Mouse (Mus musculus): Measurements from ENCODE around the gene Taf8. TPM values are rescaled to one million over a fixed set of nuclear protein-coding genes. Genes with fewer than 3 reads are reported as not detected.

Gene Taf8
- polyA plus RNA-seq, 1 experiment from 2014 or later, result 21.1 TPM

- ATAC-seq (ENCODE audit: insufficient number of reproducible peaks, low FRiP score), result peak; percentile 58
- Histone ChIP-seq H3K27me3 (replicated peaks) (no peaks in the 10 kb centered on the region), H3K4me3 (no peak overlapping the region), H3K36me3 (peaks cover 15% of the 10 kb centered on the region), H3K9ac (no peak overlapping the region), H3K27ac (ENCODE audit: poor library complexity, severe bottlenecking) (peak overlapping the region; percentile 67), H3K9me3 (replicated peaks) (no peaks in the 10 kb centered on the region), H3K4me1 (replicated peaks) (peaks cover 48% of the 10 kb centered on the region), H3K4me2 (no peak overlapping the region)
- WGBS, result 28% methylated on average over 1 of the region's 1 CpGs
Measured at GRCm38 (mm10) chr17:47484241-47484921, 17.7 kb downstream of the Taf8 start.

GRCm38 (mm10) chr17:47482401-47482800 lies 19.7 kb downstream of the Taf8 start:
- Histone ChIP-seq H3K9ac (no peak overlapping the region), H3K4me3 (no peak overlapping the region), H3K27me3 (replicated peaks) (no peaks in the 10 kb centered on the region), H3K9me3 (replicated peaks) (no peaks in the 10 kb centered on the region), H3K4me1 (replicated peaks) (peaks cover 48% of the 10 kb centered on the region), H3K36me3 (no peaks in the 10 kb centered on the region), H3K27ac (ENCODE audit: poor library complexity, severe bottlenecking) (no peak overlapping the region), H3K4me2 (no peak overlapping the region)
- no peak for ATAC-seq (ENCODE audit: insufficient number of reproducible peaks, low FRiP score)
- WGBS, result 43% methylated on average over 2 of the region's 2 CpGs

- WGBS, result 23% methylated on average over 3 of the region's 3 CpGs
Measured at GRCm38 (mm10) chr17:47479887-47480286, 22.2 kb downstream of the Taf8 start.

GRCm38 (mm10) chr17:47475714-47476113 lies 26.4 kb downstream of the Taf8 start:
- no peak for ATAC-seq (ENCODE audit: insufficient number of reproducible peaks, low FRiP score)
- H3K9me3 ChIP-seq (replicated peaks), result no peaks in the 10 kb centered on the region
- WGBS, result 63% methylated on average over 3 of the region's 3 CpGs
- no peak overlapping the region for H3K9ac ChIP-seq
- H3K4me1 ChIP-seq (replicated peaks), result peaks cover 31% of the 10 kb centered on the region
- H3K27me3 ChIP-seq (replicated peaks), result no peaks in the 10 kb centered on the region
- no peak overlapping the region for H3K27ac ChIP-seq (ENCODE audit: poor library complexity, severe bottlenecking)
- no peak overlapping the region for H3K4me2 ChIP-seq
- no peak overlapping the region for H3K4me3 ChIP-seq
- H3K36me3 ChIP-seq, result no peaks in the 10 kb centered on the region

More at GRCm38 (mm10) chr17:47479887-47480286, 22.2 kb downstream of the Taf8 start:
- no peak for ATAC-seq (ENCODE audit: insufficient number of reproducible peaks, low FRiP score)
- H3K27ac ChIP-seq (ENCODE audit: poor library complexity, severe bottlenecking), result 0 out of 2 replicates have a peak overlapping the region, but pooled peaks have one; percentile 23
- H3K27me3 ChIP-seq (replicated peaks), result no peaks in the 10 kb centered on the region
- no peaks in the 10 kb centered on the region for H3K36me3 ChIP-seq
- H3K9ac ChIP-seq, result no peak overlapping the region
- no peak overlapping the region for H3K4me3 ChIP-seq
- H3K4me1 ChIP-seq (replicated peaks), result peaks cover 32% of the 10 kb centered on the region
- H3K9me3 ChIP-seq (replicated peaks), result no peaks in the 10 kb centered on the region
- no peak overlapping the region for H3K4me2 ChIP-seq

DNA sequence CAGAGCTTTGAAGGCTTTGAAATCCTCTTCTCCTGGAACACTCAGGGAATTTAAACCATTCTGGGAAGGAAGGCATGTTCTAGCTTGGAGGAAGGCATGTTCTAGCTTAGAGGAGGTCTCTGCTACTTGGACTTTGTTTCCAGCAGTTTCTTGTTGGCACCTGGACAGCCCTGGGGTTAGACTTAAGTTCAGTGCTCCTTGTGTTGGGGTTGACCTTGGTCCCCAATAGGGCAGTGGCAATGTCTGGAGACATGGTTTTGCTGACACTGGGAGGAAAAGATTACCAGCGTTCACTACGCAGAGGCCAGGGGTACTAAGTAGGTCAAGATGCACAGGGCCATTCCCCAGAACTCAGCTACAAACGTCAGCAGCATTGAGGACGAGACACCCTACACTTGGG lies 26.9 kb downstream of the Taf8 start:
- Histone ChIP-seq H3K27ac (ENCODE audit: poor library complexity, severe bottlenecking) (no peak overlapping the region), H3K4me2 (no peak overlapping the region), H3K9ac (no peak overlapping the region), H3K4me1 (replicated peaks) (peaks cover 30% of the 10 kb centered on the region), H3K9me3 (replicated peaks) (no peaks in the 10 kb centered on the region), H3K4me3 (no peak overlapping the region), H3K27me3 (replicated peaks) (no peaks in the 10 kb centered on the region), H3K36me3 (no peaks in the 10 kb centered on the region)
- no peak for ATAC-seq (ENCODE audit: insufficient number of reproducible peaks, low FRiP score)
- 85% methylated on average over 4 of the region's 4 CpGs for WGBS

DNA sequence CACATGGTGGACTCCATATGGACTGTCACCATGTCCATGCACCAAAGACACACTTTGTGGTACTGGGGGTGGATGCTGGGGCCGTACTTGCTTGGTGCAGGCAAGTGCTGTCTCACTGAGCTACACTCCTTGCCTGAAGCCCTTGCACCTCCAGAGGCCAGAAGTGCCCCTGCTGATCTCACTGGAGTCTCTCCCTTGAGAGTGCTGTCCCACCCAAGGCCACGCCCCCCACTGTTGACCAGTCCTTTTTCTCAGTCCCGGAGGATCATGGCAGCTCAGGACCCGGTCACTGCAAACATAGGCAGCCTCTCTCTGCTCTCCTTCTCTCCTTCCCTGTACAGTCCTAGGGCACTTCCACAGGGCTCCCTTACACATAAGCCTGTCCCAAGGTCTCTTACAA lies 27.8 kb downstream of the Taf8 start:
- H3K36me3 ChIP-seq, result no peaks in the 10 kb centered on the region
- H3K4me1 ChIP-seq (replicated peaks), result peaks cover 24% of the 10 kb centered on the region
- H3K27ac ChIP-seq (ENCODE audit: poor library complexity, severe bottlenecking), result no peak overlapping the region
- no peak overlapping the region for H3K4me3 ChIP-seq
- H3K27me3 ChIP-seq (replicated peaks), result peaks cover 9% of the 10 kb centered on the region; the same call in 1 of the 2 replicates
- ATAC-seq (ENCODE audit: insufficient number of reproducible peaks, low FRiP score), result no peak
- 73% methylated on average over 4 of the region's 4 CpGs for WGBS
- no peak overlapping the region for H3K9ac ChIP-seq
- H3K9me3 ChIP-seq (replicated peaks), result no peaks in the 10 kb centered on the region
- no peak overlapping the region for H3K4me2 ChIP-seq

GRCm38 (mm10) chr17:47473434-47473974 lies 28.6 kb downstream of the Taf8 start:
- Histone ChIP-seq H3K4me3 (no peak overlapping the region), H3K9ac (no peak overlapping the region), H3K27ac (ENCODE audit: poor library complexity, severe bottlenecking) (no peak overlapping the region), H3K36me3 (no peaks in the 10 kb centered on the region), H3K4me1 (replicated peaks) (peaks cover 25% of the 10 kb centered on the region), H3K9me3 (replicated peaks) (no peaks in the 10 kb centered on the region), H3K4me2 (no peak overlapping the region), H3K27me3 (replicated peaks) (peaks cover 10% of the 10 kb centered on the region; the same call in 1 of the 2 replicates)
- 12% methylated on average over 8 of the region's 8 CpGs for whole genome bisulfite sequencing
- no peak for ATAC-seq (ENCODE audit: insufficient number of reproducible peaks, low FRiP score)

DNA sequence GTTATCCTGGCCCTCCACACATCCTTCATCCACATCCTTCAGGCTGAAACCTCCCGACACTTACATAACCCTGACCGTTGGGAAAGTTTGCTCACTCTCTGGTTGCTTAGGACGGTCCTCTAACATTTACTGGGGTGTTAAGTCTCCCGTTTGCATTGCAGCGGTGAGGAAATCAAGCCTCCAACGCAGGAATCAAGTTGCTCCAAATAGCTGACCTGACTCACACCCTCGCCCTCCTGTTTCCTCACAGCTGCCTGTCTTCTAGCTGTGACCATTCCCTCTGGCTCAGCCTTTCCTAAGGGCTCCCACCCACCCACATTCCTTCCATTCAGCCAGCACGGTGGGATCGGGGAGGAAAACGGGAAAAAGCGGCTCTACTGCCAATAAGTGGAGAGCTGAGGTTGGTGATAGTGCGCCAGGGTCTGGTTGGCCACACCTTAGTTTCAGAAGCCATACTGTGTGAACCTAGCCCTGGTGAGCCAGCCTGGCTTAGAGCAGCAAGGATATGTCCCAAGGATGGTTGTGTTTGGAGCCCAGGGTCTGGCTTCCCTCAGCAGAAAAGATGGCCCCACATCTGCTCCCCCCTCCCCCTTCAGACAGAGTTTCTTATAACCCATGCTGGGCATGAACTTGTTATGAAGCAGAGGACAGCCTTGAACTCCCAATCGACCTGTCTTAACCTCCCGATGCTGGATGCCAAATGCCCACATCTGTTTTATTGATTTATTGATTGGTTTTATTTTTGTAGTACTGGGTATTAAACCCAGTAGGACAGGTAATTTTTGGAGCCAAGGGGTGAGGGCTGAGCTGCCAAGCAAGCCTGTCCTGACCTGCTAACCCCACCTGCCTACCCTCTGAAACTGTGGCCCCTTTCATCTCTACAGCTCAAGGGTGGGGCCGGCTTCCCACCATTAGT lies 29.4 kb downstream of the Taf8 start:
- Histone ChIP-seq H3K9me3 (replicated peaks) (no peaks in the 10 kb centered on the region), H3K4me3 (no peak overlapping the region), H3K27me3 (replicated peaks) (peaks cover 19% of the 10 kb centered on the region), H3K9ac (0 out of 2 replicates have a peak overlapping the region, but pooled peaks have one; percentile 23), H3K4me1 (replicated peaks) (peaks cover 33% of the 10 kb centered on the region), H3K4me2 (0 out of 2 replicates have a peak overlapping the region, but pooled peaks have one; percentile 15), H3K36me3 (no peaks in the 10 kb centered on the region), H3K27ac (ENCODE audit: poor library complexity, severe bottlenecking) (peak overlapping the region; percentile 37)
- no peak for ATAC-seq (ENCODE audit: insufficient number of reproducible peaks, low FRiP score)
- 25% methylated on average over 15 of the region's 15 CpGs for WGBS

- no peak for ATAC-seq (ENCODE audit: insufficient number of reproducible peaks, low FRiP score)
Measured at GRCm38 (mm10) chr17:47470686-47471085, 31.4 kb downstream of the Taf8 start.

GRCm38 (mm10) chr17:47470121-47470520 lies 32.0 kb downstream of the Taf8 start:
- no peaks in the 10 kb centered on the region for H3K36me3 ChIP-seq
- ATAC-seq (ENCODE audit: insufficient number of reproducible peaks, low FRiP score), result no peak
- no peak overlapping the region for H3K4me2 ChIP-seq
- H3K27ac ChIP-seq (ENCODE audit: poor library complexity, severe bottlenecking), result no peak overlapping the region
- H3K9ac ChIP-seq, result no peak overlapping the region
- 87% methylated on average over 4 of the region's 4 CpGs for WGBS
- H3K27me3 ChIP-seq (replicated peaks), result peaks cover 44% of the 10 kb centered on the region
- H3K4me3 ChIP-seq, result no peak overlapping the region
- H3K4me1 ChIP-seq (replicated peaks), result peaks cover 43% of the 10 kb centered on the region
- H3K9me3 ChIP-seq (replicated peaks), result no peaks in the 10 kb centered on the region

More at GRCm38 (mm10) chr17:47470686-47471085, 31.4 kb downstream of the Taf8 start:
- Histone ChIP-seq H3K27me3 (replicated peaks) (peaks cover 39% of the 10 kb centered on the region), H3K4me1 (replicated peaks) (peaks cover 43% of the 10 kb centered on the region), H3K27ac (ENCODE audit: poor library complexity, severe bottlenecking) (no peak overlapping the region), H3K9me3 (replicated peaks) (no peaks in the 10 kb centered on the region), H3K4me2 (no peak overlapping the region), H3K4me3 (no peak overlapping the region), H3K36me3 (no peaks in the 10 kb centered on the region), H3K9ac (no peak overlapping the region)
- 70% methylated on average over 5 of the region's 5 CpGs for WGBS

DNA sequence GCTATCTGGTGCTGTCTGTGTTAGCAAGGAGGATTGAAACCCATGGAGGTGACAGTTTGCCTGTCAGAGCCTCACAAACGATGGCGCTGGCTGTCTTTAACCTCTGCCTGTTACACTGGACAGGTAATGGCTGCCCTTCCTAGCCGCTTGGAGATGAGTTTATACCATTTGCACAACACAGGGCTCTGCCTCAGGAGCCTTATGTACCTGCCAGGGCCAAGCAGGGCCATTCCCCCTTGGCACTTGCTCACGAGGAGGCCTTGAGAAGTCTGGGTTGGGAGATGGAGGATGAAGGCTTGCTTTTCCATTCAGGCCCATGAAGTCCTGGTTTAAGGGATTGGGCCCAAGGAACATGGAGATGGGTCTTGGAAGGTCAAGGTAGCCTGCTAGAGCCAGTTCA lies 32.5 kb downstream of the Taf8 start:
- Histone ChIP-seq H3K27ac (ENCODE audit: poor library complexity, severe bottlenecking) (no peak overlapping the region), H3K9me3 (replicated peaks) (no peaks in the 10 kb centered on the region), H3K4me3 (no peak overlapping the region), H3K36me3 (no peaks in the 10 kb centered on the region), H3K4me2 (no peak overlapping the region), H3K9ac (no peak overlapping the region), H3K27me3 (replicated peaks) (peaks cover 49% of the 10 kb centered on the region), H3K4me1 (replicated peaks) (peaks cover 43% of the 10 kb centered on the region)
- WGBS, result 85% methylated on average over 4 of the region's 4 CpGs
- ATAC-seq (ENCODE audit: insufficient number of reproducible peaks, low FRiP score), result no peak
